Mouse (Mus musculus) NIH3T3 (cell line): Measurements from ENCODE around the gene Amacr.
"Not testable (repeated sequence)": the region's sequence is repeated elsewhere in the genome, so short reads cannot be mapped to it uniquely, and the experiment has no call there.

Source experiments
- DNase-seq: peaks from one replicate; pipeline ENCODE4 v3.0.0-alpha.2; 2012; ENCODE audit warnings: low read depth

The Amacr gene

DNA sequence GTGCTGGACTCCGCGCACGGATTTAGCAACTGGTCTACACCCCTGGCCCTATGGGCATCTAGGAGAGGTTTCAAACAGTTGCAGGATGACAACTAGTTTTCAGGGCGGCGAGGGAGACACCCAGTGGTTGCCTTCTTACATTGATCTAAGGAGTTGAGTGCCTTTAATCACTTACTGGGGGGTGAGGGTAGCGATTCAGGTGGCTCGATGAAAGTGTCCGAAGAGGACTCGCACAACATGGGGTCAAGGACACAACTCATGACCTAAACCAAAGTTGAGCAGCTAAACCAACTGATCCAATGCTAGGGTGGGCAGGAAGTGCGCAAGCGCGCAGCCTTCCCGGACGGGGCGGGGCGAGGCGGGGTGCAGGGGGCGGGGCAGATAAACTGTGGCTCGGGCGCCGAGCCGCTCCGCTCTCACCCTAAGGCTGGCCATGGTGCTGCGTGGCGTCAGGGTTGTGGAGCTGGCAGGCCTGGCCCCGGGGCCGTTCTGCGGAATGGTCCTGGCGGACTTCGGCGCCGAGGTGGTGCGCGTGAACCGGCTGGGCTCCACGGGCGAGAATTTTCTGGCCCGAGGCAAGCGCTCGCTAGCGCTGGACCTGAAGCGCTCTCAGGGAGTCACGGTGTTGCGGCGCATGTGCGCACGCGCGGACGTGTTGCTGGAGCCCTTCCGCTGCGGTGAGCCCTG, at the start of gene Amacr:
TSS of gene Amacr (plus strand) at position 380 of the 687 bp plus-strand sequence.
- peak; percentile 95 for DNase-seq

DNA sequence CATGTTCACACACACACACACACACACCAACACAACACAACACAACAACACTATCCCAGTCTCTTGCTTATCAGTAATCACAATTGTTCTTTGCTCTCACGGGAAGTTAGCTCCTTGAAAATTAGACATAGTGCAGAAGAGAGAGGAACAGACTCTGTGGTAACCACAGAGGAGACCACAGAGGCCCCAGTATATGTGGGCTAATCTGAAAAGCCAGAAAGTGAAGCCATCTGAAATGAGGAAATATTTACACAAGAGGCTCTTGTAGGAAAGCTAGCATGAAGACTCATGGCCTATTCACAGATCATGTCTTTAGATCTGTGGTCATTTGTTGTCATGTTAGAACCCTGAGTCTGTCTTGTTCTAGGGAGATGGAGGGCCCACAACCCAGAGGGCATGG, 47.6 kb upstream of the Amacr start:
- DNase-seq: no peak

DNA sequence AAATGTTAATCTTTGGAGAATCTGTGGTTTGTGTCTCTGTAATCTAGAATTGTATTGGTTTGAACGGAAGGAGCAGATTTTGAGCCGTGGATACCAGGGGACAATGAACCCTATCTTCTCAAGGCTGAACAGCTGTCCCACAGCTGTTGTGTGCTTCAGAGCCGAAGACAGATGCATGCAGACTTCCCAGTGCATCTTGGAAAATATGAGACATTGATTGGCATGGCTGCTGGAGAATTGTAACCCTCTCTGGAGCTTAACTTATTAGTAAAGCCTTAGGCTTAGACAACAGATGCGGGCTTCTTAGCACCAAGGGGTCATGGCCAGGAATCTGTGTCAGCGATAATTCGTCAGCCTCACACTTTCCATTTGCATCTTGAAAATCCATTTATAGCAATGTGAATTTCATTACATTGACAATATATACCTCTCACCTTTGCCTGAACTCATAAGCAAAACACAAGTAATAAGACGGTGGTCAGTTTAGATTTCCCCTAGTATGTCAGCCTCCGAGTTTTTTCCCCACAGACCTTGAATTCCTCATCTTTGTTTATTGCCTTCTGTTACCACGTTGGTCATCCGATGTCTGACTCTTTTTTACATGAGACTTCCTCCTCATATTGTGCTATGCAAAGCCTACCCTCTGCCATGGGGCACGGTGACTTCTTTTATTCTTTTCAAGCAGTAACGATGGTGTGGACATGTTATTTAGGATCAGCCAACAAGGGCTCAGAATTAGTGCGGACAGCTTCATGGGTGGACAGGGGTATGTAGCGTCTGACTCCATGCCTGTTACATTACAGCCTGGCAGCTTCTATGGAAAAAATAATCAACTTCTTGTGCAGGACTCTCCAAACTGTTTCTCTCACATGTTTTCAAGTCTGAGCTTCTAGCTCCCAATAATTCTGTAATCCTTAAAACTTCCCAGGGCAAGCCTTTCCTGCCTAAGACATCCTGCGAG, 41.1 kb upstream of the Amacr start:
- DNase-seq: peak; percentile 20

DNA sequence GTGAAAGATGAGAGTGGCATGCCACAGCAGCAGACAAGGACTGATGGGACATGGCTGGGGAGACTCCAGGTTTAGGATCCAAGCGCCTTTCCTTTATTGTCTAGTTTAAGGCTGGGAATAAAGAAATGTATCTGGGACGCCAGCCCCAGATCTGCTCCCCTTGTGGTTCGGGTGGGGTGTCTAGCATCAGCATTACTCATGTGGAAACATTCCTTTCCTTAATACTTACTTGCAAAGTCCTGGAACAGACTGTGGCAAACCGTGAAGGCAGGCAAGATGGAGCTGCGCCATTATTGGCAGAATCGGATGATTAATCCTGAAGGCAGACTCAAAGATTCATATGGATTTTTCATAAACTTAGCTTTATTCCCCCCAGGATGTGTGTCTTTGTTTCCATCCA, 39.7 kb upstream of the Amacr start:
- peak; percentile 82 for DNase-seq

DNA sequence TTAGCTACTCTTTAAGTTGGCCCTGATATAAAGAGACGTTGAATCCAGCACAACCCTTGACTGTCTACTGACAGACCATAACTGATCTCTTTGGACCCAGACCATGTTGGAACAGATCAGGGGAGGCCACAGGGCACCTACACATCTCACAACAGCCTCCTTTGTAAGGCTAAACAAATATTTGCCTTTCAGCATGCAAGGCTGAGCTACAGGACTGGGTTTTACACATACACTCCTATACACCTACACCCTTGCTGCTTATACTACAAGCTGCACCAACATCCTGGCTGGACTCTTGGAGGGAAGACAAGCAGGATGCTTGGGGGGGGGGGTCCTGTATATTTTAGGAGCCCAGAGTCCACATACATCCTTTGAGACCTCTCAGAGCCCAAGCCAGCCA, 33.7 kb upstream of the Amacr start:
- no peak for DNase-seq

- peak; percentile 19 for DNase-seq
Observed at GRCm38 (mm10) chr15:10951951-10952759, 29.4 kb upstream of the Amacr start, which contains the start of gene C1qtnf3. Gene C1qtnf3 (plus strand): TSS chr15:10952332.

- peak; percentile 36 for DNase-seq
Observed at GRCm38 (mm10) chr15:10952760-10953305, 28.7 kb upstream of the Amacr start.

DNA sequence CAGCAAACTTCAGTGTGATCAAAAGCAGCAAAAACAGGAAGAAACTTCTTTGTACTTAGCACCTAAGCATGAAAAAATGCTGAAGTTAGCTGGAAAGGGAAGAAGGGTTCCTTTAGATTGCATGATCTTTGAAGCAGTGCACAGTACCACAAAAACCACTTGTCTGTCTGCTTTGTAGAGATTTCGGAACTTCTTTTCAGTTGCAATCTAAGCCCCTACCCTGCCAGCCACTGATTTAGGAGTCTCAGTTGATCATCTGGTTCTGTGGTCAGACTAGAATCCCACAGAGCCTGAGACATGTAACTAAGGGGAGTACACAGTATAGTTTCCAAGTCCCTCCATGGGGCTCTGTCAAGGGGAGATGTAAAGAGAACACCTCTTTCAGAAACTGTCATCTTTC, 28.1 kb upstream of the Amacr start:
- no peak for DNase-seq

GRCm38 (mm10) chr15:10954381-10955016, 27.1 kb upstream of the Amacr start:
- DNase-seq: no peak

- DNase-seq: no peak
Observed at GRCm38 (mm10) chr15:10955156-10955555, 26.4 kb upstream of the Amacr start.

- peak; percentile 78 for DNase-seq
Observed at GRCm38 (mm10) chr15:10956706-10957105, 24.9 kb upstream of the Amacr start.

GRCm38 (mm10) chr15:10959277-10960026, 22.1 kb upstream of the Amacr start:
- DNase-seq: no peak

- no peak for DNase-seq
Observed at GRCm38 (mm10) chr15:10960267-10960666, 21.3 kb upstream of the Amacr start.

DNA sequence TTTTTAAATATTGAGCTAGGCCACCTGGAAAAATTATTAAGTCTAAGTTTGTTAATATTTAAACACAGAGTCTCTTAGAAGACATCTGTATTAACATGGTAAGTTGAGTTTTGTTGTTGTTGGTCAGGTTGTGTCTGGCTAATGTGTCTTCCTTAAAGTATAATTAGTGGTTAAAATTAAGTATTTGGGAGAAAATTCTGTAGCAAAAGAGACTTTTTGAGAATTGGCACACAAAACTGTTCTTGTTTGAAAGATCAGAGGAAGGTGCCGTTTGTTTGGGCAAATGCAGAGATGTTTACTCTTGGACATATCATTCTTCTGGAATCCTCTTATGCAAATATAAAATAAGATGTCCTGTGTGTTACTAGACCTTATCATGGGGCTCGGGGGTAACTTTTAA, 19.0 kb upstream of the Amacr start:
- no peak for DNase-seq

DNA sequence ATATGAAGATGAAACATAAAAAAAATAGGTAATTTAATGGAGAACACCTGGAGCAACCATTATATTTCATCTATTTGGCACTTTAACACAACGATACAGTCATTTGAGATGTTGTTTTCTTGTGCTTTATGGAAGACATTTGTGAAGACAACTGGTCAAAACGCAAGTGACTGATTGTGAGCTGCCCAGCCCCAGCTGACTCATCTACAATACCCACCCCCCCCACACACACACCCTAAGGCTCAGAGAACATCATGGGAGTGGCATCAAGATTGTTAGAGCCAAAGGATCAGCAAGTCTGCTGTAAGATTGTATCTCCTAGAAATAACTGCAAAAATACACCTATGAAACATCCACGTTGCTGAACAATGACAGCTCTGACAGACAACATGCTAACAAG, 12.1 kb upstream of the Amacr start:
- DNase-seq: peak; percentile 34

DNA sequence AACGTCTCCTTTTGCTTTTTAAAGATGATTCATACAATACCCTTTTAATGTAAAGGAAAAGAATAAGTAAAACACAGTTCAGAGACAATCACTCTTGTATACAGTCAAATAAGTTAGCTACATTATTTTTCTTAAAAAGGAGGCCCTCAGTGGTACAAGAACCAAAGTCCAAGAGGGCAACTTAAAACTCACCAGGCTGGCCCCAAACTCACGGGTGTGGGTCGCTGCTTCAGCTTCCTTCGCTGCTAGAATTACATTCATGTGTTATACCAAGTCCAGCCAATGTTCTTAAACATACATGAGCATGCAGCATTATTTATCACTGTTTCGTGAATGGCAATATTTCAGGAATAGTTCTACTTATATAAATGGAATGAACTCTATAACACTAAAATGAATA, 10.8 kb upstream of the Amacr start:
- DNase-seq: no peak

DNA sequence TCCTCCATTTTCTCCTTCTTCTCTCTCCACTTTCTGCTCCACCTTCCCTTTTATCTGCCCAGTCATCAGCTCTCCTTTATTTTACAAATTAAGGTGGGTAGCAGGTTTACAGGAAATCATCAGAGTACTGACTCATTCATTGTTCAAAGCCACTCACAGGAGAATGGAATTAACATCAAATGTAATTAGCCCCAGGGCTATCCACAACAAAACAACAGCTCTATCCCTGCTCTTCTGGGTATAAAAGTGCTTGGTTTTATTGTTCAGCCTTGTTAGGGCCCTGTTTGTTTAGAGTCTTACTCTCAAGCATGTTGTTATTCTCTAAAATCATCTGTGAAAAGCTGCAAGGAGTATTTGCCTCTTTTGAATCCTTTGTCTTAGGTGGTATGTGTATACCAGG, 4.4 kb upstream of the Amacr start:
- DNase-seq: no peak

- DNase-seq: no peak
Observed at GRCm38 (mm10) chr15:10980712-10981111, 844 bp upstream of the Amacr start.

DNA sequence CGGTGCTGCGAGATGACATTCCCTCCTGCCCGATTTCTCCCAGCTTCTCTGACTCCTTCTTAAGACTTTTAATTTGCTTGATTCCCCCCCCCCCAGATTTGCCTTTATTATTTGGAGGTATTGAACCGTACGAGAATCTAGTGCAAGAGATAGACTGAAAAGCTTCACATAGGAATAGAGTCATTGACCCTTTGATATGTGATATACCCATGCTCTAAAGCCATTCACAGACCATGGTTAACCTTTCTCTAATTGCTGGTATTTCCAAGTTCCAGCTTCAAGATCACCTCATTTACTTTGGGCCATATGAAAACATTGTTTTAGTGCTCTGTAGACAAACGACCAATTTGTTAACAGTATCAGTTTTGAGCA, 494 bp downstream of the Amacr start:
- DNase-seq: no peak

GRCm38 (mm10) chr15:10985756-10986155, 4.2 kb downstream of the Amacr start:
- DNase-seq: no peak

DNA sequence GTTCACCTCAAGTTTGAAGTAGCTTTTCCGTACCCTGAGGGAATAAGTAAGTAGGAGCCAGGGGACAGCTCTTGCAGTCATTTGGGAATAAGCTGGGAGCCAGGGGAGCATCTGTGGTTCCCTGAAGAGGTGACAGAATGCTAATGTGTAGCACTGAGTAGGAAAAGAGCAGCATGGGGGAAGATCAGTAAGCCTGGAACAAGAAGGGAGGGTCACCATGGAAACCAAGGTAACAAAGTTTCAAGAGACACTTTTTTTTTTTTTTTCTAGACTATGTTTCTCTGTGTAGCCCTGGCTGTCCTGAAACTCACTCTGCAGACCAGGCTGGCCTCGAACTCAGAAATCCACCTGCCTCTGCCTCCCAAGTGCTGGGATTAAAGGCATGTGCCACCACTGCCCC, 4.9 kb downstream of the Amacr start:
- DNase-seq: not testable (repeated sequence)
